Mouse (Mus musculus) cortical plate, adult 2 months (tissue): ENCODE data around the gene Ptprcap. TPM values are rescaled to one million over a fixed set of nuclear protein-coding genes. Genes with fewer than 3 reads are reported as not detected.

Source experiments
- H3K27ac ChIP-seq: fragments of 200-500 bp; 2 replicates; pipeline ENCODE4 v1.5.1; 2012; ENCODE audit warnings: low read length, control low read depth, inconsistent platforms; ENCODE audit not compliant: insufficient read depth
- H3K4me1 ChIP-seq: fragments of 200-500 bp; 2 replicates; pipeline ENCODE4 v1.6.1; 2011; ENCODE audit warnings: low read length; ENCODE audit not compliant: control insufficient read depth, insufficient read depth
- H3K4me3 ChIP-seq: fragments of 200-500 bp; 2 replicates; pipeline ENCODE4 v1.5.1; 2011; ENCODE audit warnings: mild to moderate bottlenecking, low read length, control low read depth; ENCODE audit not compliant: insufficient read depth
- CTCF ChIP-seq: fragments of 200-500 bp; IDR thresholded peaks from 2 replicates; pipeline ENCODE4 v1.5.1; 2011; ENCODE audit warnings: mild to moderate bottlenecking, control low read depth, low read length; ENCODE audit not compliant: insufficient read depth; ENCODE audit errors: extremely low read depth
- POLR2A ChIP-seq: fragments of 200-500 bp; IDR thresholded peaks from 2 replicates; pipeline ENCODE4 v1.6.1; 2011; ENCODE audit warnings: mild to moderate bottlenecking, low read length, control low read depth; ENCODE audit not compliant: insufficient read depth; ENCODE audit errors: extremely low read depth
- polyA plus RNA-seq: library from polyadenylated mRNA; depleted of rRNA; stranded (reverse); fragments of >200 nt; gene quantifications from 2 replicates; pipeline ENCODE4 v1.2.3, GENCODE M21; 2012

Ptprcap gene
- polyA plus RNA-seq, 1 experiment: 1.6 TPM

- Histone ChIP-seq H3K4me3 (peak overlapping the region; percentile 97), H3K4me1 (peaks cover 7% of the 10 kb centered on the region; the same call in 1 of the 2 replicates), H3K27ac (no peak overlapping the region)
- TF ChIP-seq CTCF (no peak), POLR2A (no peak)
These were observed 39.7 kb downstream of the Ptprcap start for GRCm38 (mm10) chr19:4193129-4193528.

GRCm38 (mm10) chr19:4194021-4194724 lies 40.8 kb downstream of the Ptprcap start:
- Histone ChIP-seq H3K4me1 (peaks cover 7% of the 10 kb centered on the region; the same call in 1 of the 2 replicates), H3K4me3 (0 out of 2 replicates have a peak overlapping the region, but pooled peaks have one; percentile 97), H3K27ac (no peak overlapping the region)
- TF ChIP-seq POLR2A (no peak), CTCF (no peak)

GRCm38 (mm10) chr19:4194776-4195650 lies 41.6 kb downstream of the Ptprcap start:
- Histone ChIP-seq H3K27ac (no peak overlapping the region), H3K4me3 (no peak overlapping the region), H3K4me1 (peaks cover 7% of the 10 kb centered on the region; the same call in 1 of the 2 replicates)
- TF ChIP-seq POLR2A: no peak
- TF ChIP-seq CTCF: no peak

GRCm38 (mm10) chr19:4196048-4196447 lies 42.6 kb downstream of the Ptprcap start:
- TF ChIP-seq CTCF: no peak
- TF ChIP-seq POLR2A: no peak
- Histone ChIP-seq H3K27ac (no peak overlapping the region), H3K4me3 (no peak overlapping the region), H3K4me1 (peaks cover 9% of the 10 kb centered on the region; the same call in 1 of the 2 replicates)

- peaks cover 9% of the 10 kb centered on the region; the same call in 1 of the 2 replicates for H3K4me1 ChIP-seq
- H3K4me3 ChIP-seq: no peak overlapping the region
- no peak overlapping the region for H3K27ac ChIP-seq
- TF ChIP-seq CTCF (no peak), POLR2A (no peak)
These were observed 43.1 kb downstream of the Ptprcap start for GRCm38 (mm10) chr19:4196548-4196947.

GRCm38 (mm10) chr19:4197180-4197579 lies 43.8 kb downstream of the Ptprcap start:
- no peak overlapping the region for H3K27ac ChIP-seq
- TF ChIP-seq CTCF: no peak
- H3K4me1 ChIP-seq: peaks cover 9% of the 10 kb centered on the region; the same call in 1 of the 2 replicates
- H3K4me3 ChIP-seq: no peak overlapping the region

GRCm38 (mm10) chr19:4201291-4201909 lies 48.0 kb downstream of the Ptprcap start, which contains the start of gene Rad9a:
Gene Rad9a, minus strand, starts transcription at chr19:4201662.
- H3K4me3 ChIP-seq: peak within 1 kb of the TSS; percentile 68
- no peak for TF ChIP-seq CTCF
- TF ChIP-seq POLR2A: peak; percentile 84
- peaks cover 4% of the 10 kb centered on the region for H3K4me1 ChIP-seq
- peak within 1 kb of the TSS; percentile 58; the same call in 1 of the 2 replicates for H3K27ac ChIP-seq

- TF ChIP-seq POLR2A (no peak), CTCF (no peak)
- Histone ChIP-seq H3K4me3 (peak overlapping the region; percentile 68), H3K27ac (0 out of 2 replicates have a peak overlapping the region, but pooled peaks have one; percentile 58), H3K4me1 (peaks cover 4% of the 10 kb centered on the region)
These were observed 48.7 kb downstream of the Ptprcap start for GRCm38 (mm10) chr19:4202149-4202548.

GRCm38 (mm10) chr19:4203148-4203547 lies 49.7 kb downstream of the Ptprcap start:
- no peak for TF ChIP-seq CTCF
- no peak for TF ChIP-seq POLR2A
- no peak overlapping the region for H3K27ac ChIP-seq
- H3K4me3 ChIP-seq: no peak overlapping the region
- peaks cover 4% of the 10 kb centered on the region for H3K4me1 ChIP-seq
